Mouse (Mus musculus) ES-Bruce4 (cell line): Measurements from ENCODE around the gene Hoxb9.

Source experiments
- CTCF ChIP-seq: IDR thresholded peaks from one replicate; pipeline ENCODE4 v1.8.1; 2011; ENCODE audit warnings: low read depth, low read length
- POLR2A ChIP-seq: IDR thresholded peaks from one replicate; pipeline ENCODE4 v1.8.1; 2011; ENCODE audit warnings: low read length; ENCODE audit not compliant: insufficient read depth

DNA sequence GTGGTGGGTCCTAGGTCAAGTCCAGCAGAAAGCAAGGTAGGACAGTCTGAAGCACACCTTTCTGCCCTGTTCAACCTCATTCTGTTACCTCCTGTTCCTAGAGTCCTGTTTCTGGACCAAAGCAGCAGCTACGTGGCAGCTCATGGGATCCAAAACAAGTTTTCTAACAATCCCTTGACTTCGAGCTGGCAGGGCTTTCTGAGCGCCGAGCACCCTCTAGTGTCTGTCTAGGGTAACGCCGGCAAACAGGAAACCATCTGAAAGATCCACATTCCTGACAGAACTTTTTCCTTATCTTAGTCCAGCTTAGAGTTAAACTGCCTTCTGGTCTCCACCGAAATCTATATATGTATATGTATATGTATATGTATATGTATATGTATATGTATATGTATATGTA, 31.0 kb upstream of the Hoxb9 start:
- no peak for TF ChIP-seq POLR2A
- TF ChIP-seq CTCF = peak; percentile 91
